Mouse (Mus musculus) C2C12 (cell line): ENCODE data around the gene Tspan9. TPM values are rescaled to one million over a fixed set of nuclear protein-coding genes. Genes with fewer than 3 reads are reported as not detected.

Experiments used
- H3K27me3 ChIP-seq: one replicate; pipeline ENCODE4 v1.6.1; 2011; ENCODE audit not compliant: control insufficient read depth, insufficient read depth, insufficient read length
- H3K36me3 ChIP-seq: one replicate; pipeline ENCODE4 v1.6.1; 2011; ENCODE audit not compliant: control insufficient read depth, insufficient read depth
- H3K4me3 ChIP-seq: one replicate; pipeline ENCODE4 v1.5.1; 2011; ENCODE audit warnings: mild to moderate bottlenecking, control low read depth; ENCODE audit not compliant: poor library complexity, insufficient read depth, severe bottlenecking
- H3K79me2 ChIP-seq: one replicate; pipeline ENCODE4 v1.6.1; 2011; ENCODE audit not compliant: control insufficient read depth, insufficient read depth
- H3K79me3 ChIP-seq: one replicate; pipeline ENCODE4 v1.6.1; 2011; ENCODE audit warnings: low read depth, control low read depth
- H3ac ChIP-seq: one replicate; pipeline ENCODE3; 2011; ENCODE audit warnings: low read depth; ENCODE audit not compliant: control insufficient read depth, insufficient read length
- CEBPB ChIP-seq: IDR thresholded peaks from one replicate; pipeline ENCODE4 v1.6.1; 2011; ENCODE audit warnings: low read depth, mild to moderate bottlenecking, control low read depth, moderate library complexity
- CTCF ChIP-seq: IDR thresholded peaks from one replicate; pipeline ENCODE4 v1.5.1; 2011; ENCODE audit not compliant: control insufficient read depth, insufficient read depth, insufficient read length
- FOSL1 ChIP-seq: IDR thresholded peaks from one replicate; pipeline ENCODE4 v1.8.0; 2011; ENCODE audit warnings: mild to moderate bottlenecking, low read length; ENCODE audit not compliant: poor library complexity, insufficient read depth, severe bottlenecking
- MAX ChIP-seq: IDR thresholded peaks from one replicate; pipeline ENCODE4 v1.6.1; 2011; ENCODE audit warnings: mild to moderate bottlenecking, control low read depth
- MYOD1 ChIP-seq: IDR thresholded peaks from one replicate; pipeline ENCODE4 v1.6.1; 2011; ENCODE audit warnings: low read depth; ENCODE audit not compliant: control insufficient read depth, insufficient read length
- MYOG ChIP-seq: IDR thresholded peaks from one replicate; pipeline ENCODE4 v1.6.1; 2011; ENCODE audit not compliant: control insufficient read depth, insufficient read length; ENCODE audit errors: extremely low read depth
- USF1 ChIP-seq: IDR thresholded peaks from one replicate; pipeline ENCODE4 v1.6.1; 2011; ENCODE audit warnings: low read depth, mild to moderate bottlenecking, control low read depth, moderate library complexity
- polyA plus RNA-seq: library from polyadenylated mRNA; unstranded; fragments of >200 nt; fragmentation: generic; extraction: Trizol; gene quantifications from one replicate; pipeline ENCODE4 v1.2.1, GENCODE M21; 2012; ENCODE audit warnings: missing spikeins

Gene Tspan9
- polyA plus RNA-seq, 1 experiment, result 57.6 TPM

GRCm38 (mm10) chr6:128168785-128169679, 25.6 kb upstream of the Tspan9 start:
- Histone ChIP-seq H3K79me3 (no peaks in the 10 kb centered on the region), H3K4me3 (no peak overlapping the region), H3K27me3 (peaks cover 8% of the 10 kb centered on the region), H3ac (no peak overlapping the region), H3K79me2 (no peaks in the 10 kb centered on the region), H3K36me3 (no peaks in the 10 kb centered on the region)
- no peak for TF ChIP-seq MYOD1
- TF ChIP-seq MAX, result no peak
- no peak for TF ChIP-seq FOSL1
- no peak for TF ChIP-seq USF1
- no peak for TF ChIP-seq CEBPB
- TF ChIP-seq CTCF, result no peak
- no peak for TF ChIP-seq MYOG

DNA sequence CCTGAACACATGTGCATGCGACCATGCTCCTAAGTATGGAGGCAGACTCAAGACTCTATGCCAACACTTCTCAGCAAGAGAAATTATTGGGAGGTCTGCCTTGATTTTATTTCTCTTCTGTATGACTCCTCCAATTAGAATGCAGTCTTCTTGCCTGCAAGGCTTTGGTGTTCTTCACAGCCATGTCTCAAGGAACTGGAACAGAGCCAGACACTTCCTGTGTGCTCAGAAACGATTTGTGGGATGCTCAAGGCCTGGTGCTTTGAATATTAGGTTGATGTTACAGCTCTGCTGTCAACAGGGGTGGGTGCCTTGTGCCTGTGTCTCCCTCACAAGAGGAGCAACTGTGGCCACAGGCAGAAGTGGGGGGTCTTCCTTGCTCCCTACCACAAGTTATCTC, 22.2 kb upstream of the Tspan9 start:
- H3K27me3 ChIP-seq, result peaks cover 8% of the 10 kb centered on the region
- H3K4me3 ChIP-seq, result no peak overlapping the region
- no peaks in the 10 kb centered on the region for H3K79me2 ChIP-seq
- no peaks in the 10 kb centered on the region for H3K79me3 ChIP-seq
- no peak overlapping the region for H3ac ChIP-seq
- no peak for TF ChIP-seq CTCF
- no peak for TF ChIP-seq MAX
- TF ChIP-seq MYOD1, result no peak
- no peak for TF ChIP-seq MYOG
- no peak for TF ChIP-seq CEBPB
- TF ChIP-seq FOSL1, result no peak
- no peak for TF ChIP-seq USF1
- no peaks in the 10 kb centered on the region for H3K36me3 ChIP-seq

DNA sequence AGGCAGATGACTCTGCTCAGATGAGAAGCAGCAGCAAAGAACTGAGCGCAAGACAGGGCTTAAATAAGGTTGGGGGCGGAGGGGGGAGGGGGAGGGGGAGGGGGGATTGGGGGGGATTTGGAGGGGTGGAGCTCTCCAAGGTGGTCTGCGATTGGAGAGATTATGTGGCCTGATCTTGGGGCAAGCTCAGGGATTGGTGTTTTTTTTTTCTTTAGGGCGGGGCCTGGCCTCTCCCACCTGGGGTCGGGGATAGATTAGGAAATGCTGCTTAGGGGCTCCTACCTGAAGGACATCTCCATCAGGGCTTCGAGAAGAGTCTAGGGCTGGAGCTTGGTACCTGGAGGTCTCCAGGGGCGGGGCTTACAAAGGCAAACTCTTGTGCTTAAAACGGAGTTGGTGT, 21.2 kb upstream of the Tspan9 start:
- TF ChIP-seq MYOG (no peak), USF1 (no peak), CTCF (no peak), FOSL1 (no peak), CEBPB (no peak), MYOD1 (no peak)
- H3K27me3 ChIP-seq, result peaks cover 8% of the 10 kb centered on the region
- H3K36me3 ChIP-seq, result no peaks in the 10 kb centered on the region
- H3ac ChIP-seq, result no peak overlapping the region
- H3K4me3 ChIP-seq, result no peak overlapping the region
- H3K79me3 ChIP-seq, result no peaks in the 10 kb centered on the region
- H3K79me2 ChIP-seq, result no peaks in the 10 kb centered on the region

DNA sequence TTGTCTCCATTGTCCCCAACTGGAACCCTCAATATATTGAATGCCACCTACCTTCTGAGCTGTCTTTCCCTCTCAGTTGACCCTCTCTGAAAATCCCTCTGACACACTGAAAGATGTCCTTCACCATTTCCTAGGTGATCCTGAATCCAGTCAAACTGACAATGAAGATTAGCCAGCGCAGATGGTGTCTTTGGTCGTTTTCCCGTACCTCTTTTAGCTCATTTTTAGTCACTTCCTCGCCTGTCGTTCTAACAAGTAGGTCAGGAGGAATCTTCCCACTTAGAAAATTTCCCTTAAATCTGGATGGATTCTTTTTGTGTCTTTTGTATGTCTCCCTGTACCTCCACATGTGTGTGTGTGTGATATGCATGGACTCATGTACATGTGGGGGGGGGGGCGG, 15.7 kb upstream of the Tspan9 start:
- no peak overlapping the region for H3K4me3 ChIP-seq
- H3K36me3 ChIP-seq, result no peaks in the 10 kb centered on the region
- H3ac ChIP-seq, result no peak overlapping the region
- H3K79me2 ChIP-seq, result no peaks in the 10 kb centered on the region
- no peaks in the 10 kb centered on the region for H3K79me3 ChIP-seq
- no peak for TF ChIP-seq CTCF
- TF ChIP-seq MYOG, result no peak
- TF ChIP-seq CEBPB, result no peak
- TF ChIP-seq MYOD1, result no peak
- no peak for TF ChIP-seq FOSL1
- no peak for TF ChIP-seq MAX
- TF ChIP-seq USF1, result no peak
- H3K27me3 ChIP-seq, result peaks cover 4% of the 10 kb centered on the region

DNA sequence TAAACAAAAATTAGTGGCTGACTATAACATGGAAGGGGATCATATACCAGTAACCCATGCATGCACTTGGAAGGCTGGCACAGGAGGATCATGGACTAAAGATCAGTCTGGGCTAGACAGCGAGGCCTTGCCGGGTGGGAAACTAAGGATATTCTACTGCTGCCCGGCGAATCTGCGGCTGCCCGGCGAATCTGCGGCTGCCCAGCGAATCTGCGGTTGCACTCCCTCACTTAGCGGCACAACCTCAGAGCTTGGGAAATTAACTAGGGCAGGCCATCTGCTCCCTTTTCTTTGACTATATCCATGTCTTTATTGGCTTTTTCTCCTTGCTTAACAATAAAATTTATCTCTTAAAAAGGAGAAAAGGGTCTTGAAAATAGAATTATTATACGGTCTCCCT, 14.6 kb upstream of the Tspan9 start:
- Histone ChIP-seq H3K79me3 (no peaks in the 10 kb centered on the region), H3K4me3 (no peak overlapping the region), H3K36me3 (no peaks in the 10 kb centered on the region), H3K79me2 (no peaks in the 10 kb centered on the region), H3K27me3 (peaks cover 4% of the 10 kb centered on the region), H3ac (no peak overlapping the region)
- TF ChIP-seq FOSL1 (no peak), MYOG (no peak), CEBPB (no peak), CTCF (no peak), USF1 (no peak), MYOD1 (no peak), MAX (no peak)
